Mouse (Mus musculus): Measurements from ENCODE around the gene Snx4. TPM values are rescaled to one million over a fixed set of nuclear protein-coding genes. Genes with fewer than 3 reads are reported as not detected.
A peak's percentile ranks its signal among the peaks of the same experiment; 100 is the strongest.

The Snx4 gene
- polyA plus RNA-seq, 1 experiment from 2014 or later: 73.7 TPM

DNA sequence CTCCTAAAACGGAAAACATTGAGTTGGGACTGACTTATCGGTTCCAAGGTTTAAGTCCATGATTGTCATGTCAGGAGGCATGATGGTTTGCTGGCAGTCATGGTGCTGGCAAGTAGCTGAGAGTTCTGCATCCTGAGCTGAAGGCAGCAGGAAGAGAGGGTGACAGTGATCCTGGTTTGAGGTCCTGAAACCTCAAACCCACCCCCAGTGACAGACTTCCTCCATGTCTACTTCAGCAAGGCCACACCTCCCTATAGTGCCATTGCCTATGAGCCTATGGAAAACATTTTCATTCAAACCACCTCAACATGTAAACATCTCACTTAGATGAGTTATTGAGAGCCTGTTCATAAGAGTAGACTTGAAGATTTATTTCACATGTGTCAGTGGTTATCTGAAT is 11.9 kb upstream of the Snx4 start:
- H3K4me2 ChIP-seq (ENCODE audit: low read depth, low read length, severe bottlenecking): no peak overlapping the region
- peaks cover 2% of the 10 kb centered on the region; the same call in 1 of the 2 replicates for H3K36me3 ChIP-seq (ENCODE audit: control insufficient read depth, insufficient read depth, low read length)
- no peaks in the 10 kb centered on the region for H3K4me1 ChIP-seq (replicated peaks; ENCODE audit: control insufficient read depth, insufficient read depth, low read length)
- 93% methylated on average over 2 of the region's 2 CpGs for WGBS
- H3K4me3 ChIP-seq (ENCODE audit: low read depth, low read length): no peak overlapping the region
- H3K9me3 ChIP-seq (ENCODE audit: control insufficient read depth, low read length): no peaks in the 10 kb centered on the region
- no peak for DNase-seq (ENCODE audit: low spot score)
- ATAC-seq (replicated peaks; ENCODE audit: low FRiP score): no peak
- no peaks in the 10 kb centered on the region for H3K27me3 ChIP-seq (ENCODE audit: control insufficient read depth, insufficient read depth, low read length)
- H3K27ac ChIP-seq (ENCODE audit: low read depth, low read length): no peak overlapping the region
- H3K9ac ChIP-seq (ENCODE audit: low read length): no peak overlapping the region

DNA sequence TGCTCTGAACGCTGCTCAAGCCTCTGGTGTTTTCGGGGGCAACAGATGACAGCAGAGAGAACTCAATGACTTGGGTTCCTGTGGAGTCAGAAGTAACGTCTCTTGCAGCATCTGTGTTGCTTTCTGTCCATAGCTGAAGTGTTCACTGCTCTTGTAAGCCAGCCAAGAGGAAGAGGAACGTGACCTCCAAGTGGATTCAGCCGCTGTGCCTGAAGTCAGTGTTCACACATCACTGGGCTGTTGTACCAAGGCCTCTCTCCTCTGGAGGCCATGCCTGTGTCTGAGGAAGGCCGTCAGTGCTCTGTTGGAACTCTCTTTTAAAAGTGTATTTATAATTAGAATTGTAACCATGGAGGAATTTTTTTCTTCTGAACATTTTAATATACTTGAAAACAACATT is 9.2 kb upstream of the Snx4 start:
- no peaks in the 10 kb centered on the region for H3K4me1 ChIP-seq (replicated peaks; ENCODE audit: control insufficient read depth, insufficient read depth, low read length)
- H3K4me2 ChIP-seq (ENCODE audit: low read depth, low read length, severe bottlenecking): no peak overlapping the region
- WGBS: 89% methylated on average over 6 of the region's 6 CpGs
- H3K27me3 ChIP-seq (ENCODE audit: control insufficient read depth, insufficient read depth, low read length): no peaks in the 10 kb centered on the region
- no peak overlapping the region for H3K27ac ChIP-seq (ENCODE audit: low read depth, low read length)
- ATAC-seq (replicated peaks; ENCODE audit: low FRiP score): no peak
- DNase-seq (ENCODE audit: low spot score): no peak
- H3K9me3 ChIP-seq (ENCODE audit: control insufficient read depth, low read length): no peaks in the 10 kb centered on the region
- H3K9ac ChIP-seq (ENCODE audit: low read length): no peak overlapping the region
- peaks cover 2% of the 10 kb centered on the region; the same call in 1 of the 2 replicates for H3K36me3 ChIP-seq (ENCODE audit: control insufficient read depth, insufficient read depth, low read length)
- H3K4me3 ChIP-seq (ENCODE audit: low read depth, low read length): no peak overlapping the region

DNA sequence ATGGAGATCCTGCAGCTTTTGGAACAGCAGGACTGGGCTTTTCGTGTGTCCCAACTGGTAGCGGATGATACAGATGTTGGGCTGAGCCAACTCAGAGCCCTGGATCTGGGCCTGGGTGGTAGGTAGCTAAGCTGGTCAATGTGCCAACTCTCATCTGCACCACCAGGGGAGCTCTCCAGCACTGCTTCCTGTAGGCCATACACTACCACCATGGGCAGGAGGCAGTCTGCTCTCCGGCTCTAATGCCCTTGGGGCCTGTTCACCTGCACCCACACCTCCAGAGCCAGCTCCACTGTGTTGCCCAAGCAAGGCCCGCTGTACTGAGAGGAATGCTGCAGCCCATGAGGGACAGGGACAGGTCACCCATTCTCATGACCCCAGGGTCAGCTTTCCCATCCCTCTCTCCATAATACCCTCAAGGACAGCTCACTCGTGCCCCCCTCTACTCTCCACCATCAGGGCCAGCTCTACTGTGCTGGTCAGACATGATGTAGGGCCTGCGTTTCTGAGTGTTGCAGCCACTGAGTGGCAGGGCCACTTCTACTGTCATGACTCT is 7.0 kb upstream of the Snx4 start:
- peaks cover 2% of the 10 kb centered on the region; the same call in 1 of the 2 replicates for H3K36me3 ChIP-seq (ENCODE audit: control insufficient read depth, insufficient read depth, low read length)

DNA sequence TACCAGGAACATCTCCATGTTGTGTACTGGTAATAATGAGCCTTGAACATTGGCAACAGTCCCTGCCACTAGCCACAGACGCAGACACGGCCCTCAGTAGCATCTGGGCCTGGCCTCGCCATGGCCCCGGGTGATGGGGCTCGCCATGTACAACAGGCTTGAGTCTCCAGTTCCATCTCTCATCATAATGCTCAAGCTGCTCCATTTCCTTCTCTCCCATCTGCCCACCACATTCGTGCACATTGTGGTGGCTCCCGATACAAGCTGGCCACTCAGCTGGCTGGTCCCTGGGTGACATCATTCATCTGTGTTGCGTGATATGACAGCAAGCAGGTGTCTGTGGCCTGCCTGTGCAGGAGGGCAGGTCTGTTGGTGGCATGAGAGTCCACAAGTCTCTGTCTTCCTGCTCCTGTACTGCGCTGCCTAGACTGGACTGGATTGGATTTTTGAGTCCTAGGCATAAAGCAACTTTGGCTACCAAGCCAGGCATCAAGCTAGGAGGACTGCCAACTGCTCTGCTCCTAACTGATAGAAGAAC is 6.2 kb upstream of the Snx4 start:
- no peak overlapping the region for H3K27ac ChIP-seq (ENCODE audit: low read depth, low read length)
- DNase-seq (ENCODE audit: low spot score): no peak
- H3K27me3 ChIP-seq (ENCODE audit: control insufficient read depth, insufficient read depth, low read length): no peaks in the 10 kb centered on the region
- no peak overlapping the region for H3K9ac ChIP-seq (ENCODE audit: low read length)
- no peak overlapping the region for H3K4me3 ChIP-seq (ENCODE audit: low read depth, low read length)
- 95% methylated on average over 9 of the region's 9 CpGs for WGBS
- peaks cover 2% of the 10 kb centered on the region; the same call in 1 of the 2 replicates for H3K36me3 ChIP-seq (ENCODE audit: control insufficient read depth, insufficient read depth, low read length)
- H3K4me2 ChIP-seq (ENCODE audit: low read depth, low read length, severe bottlenecking): no peak overlapping the region
- H3K4me1 ChIP-seq (replicated peaks; ENCODE audit: control insufficient read depth, insufficient read depth, low read length): no peaks in the 10 kb centered on the region
- no peaks in the 10 kb centered on the region for H3K9me3 ChIP-seq (ENCODE audit: control insufficient read depth, low read length)
- ATAC-seq (replicated peaks; ENCODE audit: low FRiP score): no peak

More for the DNA sequence above, 7.0 kb upstream of the Snx4 start:
- DNase-seq (ENCODE audit: low spot score): no peak
- 87% methylated on average over 6 of the region's 6 CpGs for WGBS
- H3K27ac ChIP-seq (ENCODE audit: low read depth, low read length): no peak overlapping the region
- no peak overlapping the region for H3K4me2 ChIP-seq (ENCODE audit: low read depth, low read length, severe bottlenecking)
- H3K4me1 ChIP-seq (replicated peaks; ENCODE audit: control insufficient read depth, insufficient read depth, low read length): no peaks in the 10 kb centered on the region
- H3K9ac ChIP-seq (ENCODE audit: low read length): no peak overlapping the region
- no peak overlapping the region for H3K4me3 ChIP-seq (ENCODE audit: low read depth, low read length)
- no peaks in the 10 kb centered on the region for H3K9me3 ChIP-seq (ENCODE audit: control insufficient read depth, low read length)
- H3K27me3 ChIP-seq (ENCODE audit: control insufficient read depth, insufficient read depth, low read length): no peaks in the 10 kb centered on the region
- no peak for ATAC-seq (replicated peaks; ENCODE audit: low FRiP score)

DNA sequence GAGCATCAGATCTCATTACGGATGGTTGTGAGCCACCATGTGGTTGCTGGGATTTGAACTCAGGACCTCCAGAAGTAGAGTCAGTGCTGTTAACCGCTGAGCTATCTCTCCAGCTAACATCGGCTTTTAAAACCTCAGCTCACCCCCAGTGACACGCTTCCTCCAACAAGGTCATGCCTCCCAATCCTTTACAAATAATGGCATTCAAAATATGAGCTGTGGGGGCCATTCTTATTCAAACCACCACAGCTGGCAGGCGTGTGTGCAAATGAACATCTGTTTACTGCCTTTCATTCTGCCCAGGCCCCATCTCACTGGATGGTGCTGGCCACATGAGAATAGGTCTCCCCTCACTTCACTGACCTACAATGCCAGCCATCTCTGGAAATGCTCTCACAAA is 4.7 kb upstream of the Snx4 start:
- whole genome bisulfite sequencing: 91% methylated on average over 5 of the region's 5 CpGs
- H3K4me1 ChIP-seq (replicated peaks; ENCODE audit: control insufficient read depth, insufficient read depth, low read length): no peaks in the 10 kb centered on the region
- H3K4me3 ChIP-seq (ENCODE audit: low read depth, low read length): no peak overlapping the region
- H3K27me3 ChIP-seq (ENCODE audit: control insufficient read depth, insufficient read depth, low read length): no peaks in the 10 kb centered on the region
- no peaks in the 10 kb centered on the region for H3K9me3 ChIP-seq (ENCODE audit: control insufficient read depth, low read length)
- no peak overlapping the region for H3K27ac ChIP-seq (ENCODE audit: low read depth, low read length)
- no peak overlapping the region for H3K9ac ChIP-seq (ENCODE audit: low read length)
- peaks cover 2% of the 10 kb centered on the region; the same call in 1 of the 2 replicates for H3K36me3 ChIP-seq (ENCODE audit: control insufficient read depth, insufficient read depth, low read length)
- no peak for DNase-seq (ENCODE audit: low spot score)
- no peak overlapping the region for H3K4me2 ChIP-seq (ENCODE audit: low read depth, low read length, severe bottlenecking)
- ATAC-seq (replicated peaks; ENCODE audit: low FRiP score): no peak

DNA sequence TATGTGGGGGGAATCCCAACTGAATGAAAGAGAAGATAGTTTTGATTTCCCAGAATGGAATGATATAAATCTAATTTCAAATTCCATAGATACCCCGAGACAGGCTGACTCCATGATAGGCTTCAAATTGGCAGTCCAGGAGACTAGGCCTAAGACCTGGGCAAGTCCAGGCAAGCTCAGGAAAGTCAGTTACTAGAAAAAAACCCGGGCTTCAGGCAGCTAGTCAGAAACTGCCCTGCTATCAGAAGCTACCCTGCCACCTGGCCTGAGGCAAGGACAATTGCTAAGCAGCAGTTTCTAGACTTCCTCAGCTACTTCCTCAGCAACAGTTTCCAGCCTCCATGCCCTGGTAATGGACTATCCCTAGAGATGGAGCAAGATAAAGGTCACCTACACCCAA is 4.2 kb upstream of the Snx4 start:
- ATAC-seq (replicated peaks; ENCODE audit: low FRiP score) (no peak), DNase-seq (ENCODE audit: low spot score) (no peak)
- H3K27me3 ChIP-seq (ENCODE audit: control insufficient read depth, insufficient read depth, low read length): no peaks in the 10 kb centered on the region
- no peak overlapping the region for H3K27ac ChIP-seq (ENCODE audit: low read depth, low read length)
- H3K4me3 ChIP-seq (ENCODE audit: low read depth, low read length): no peak overlapping the region
- H3K4me2 ChIP-seq (ENCODE audit: low read depth, low read length, severe bottlenecking): no peak overlapping the region
- 77% methylated on average over 2 of the region's 2 CpGs for WGBS
- no peaks in the 10 kb centered on the region for H3K9me3 ChIP-seq (ENCODE audit: control insufficient read depth, low read length)
- no peaks in the 10 kb centered on the region for H3K4me1 ChIP-seq (replicated peaks; ENCODE audit: control insufficient read depth, insufficient read depth, low read length)
- H3K9ac ChIP-seq (ENCODE audit: low read length): no peak overlapping the region
- H3K36me3 ChIP-seq (ENCODE audit: control insufficient read depth, insufficient read depth, low read length): peaks cover 2% of the 10 kb centered on the region; the same call in 1 of the 2 replicates

DNA sequence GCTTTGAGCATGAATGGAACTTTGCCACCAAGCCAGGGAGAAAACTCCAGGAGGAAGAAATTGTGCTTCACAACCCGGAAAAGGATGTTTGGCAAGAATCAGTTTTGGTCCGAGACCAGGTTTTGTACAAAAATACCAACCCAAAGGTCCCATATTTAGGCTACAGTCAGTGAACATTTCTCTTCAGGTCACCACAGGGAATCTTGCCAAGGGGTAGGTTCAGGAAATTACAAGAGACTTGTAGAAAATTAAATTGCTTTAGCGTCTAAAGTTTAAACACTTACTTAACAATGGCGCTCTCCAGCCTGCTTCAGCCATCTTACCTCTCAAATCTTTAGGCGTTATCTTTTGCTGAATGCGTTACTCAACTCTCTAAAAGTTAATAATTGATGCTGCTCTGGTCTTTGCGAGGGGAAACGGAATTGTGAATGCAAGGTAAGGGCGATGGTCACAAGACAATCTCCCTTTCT is 556 bp upstream of the Snx4 start:
- H3K36me3 ChIP-seq (ENCODE audit: control insufficient read depth, insufficient read depth, low read length): no peaks in the 10 kb centered on the region
- DNase-seq (ENCODE audit: low spot score): no peak
- H3K4me3 ChIP-seq (ENCODE audit: low read depth, low read length): peak overlapping the region; percentile 99
- ATAC-seq (replicated peaks; ENCODE audit: low FRiP score): no peak
- no peaks in the 10 kb centered on the region for H3K9me3 ChIP-seq (ENCODE audit: control insufficient read depth, low read length)
- H3K9ac ChIP-seq (ENCODE audit: low read length): peak overlapping the region; percentile 87
- no peaks in the 10 kb centered on the region for H3K4me1 ChIP-seq (replicated peaks; ENCODE audit: control insufficient read depth, insufficient read depth, low read length)
- WGBS: 26% methylated on average over 9 of the region's 9 CpGs
- H3K27ac ChIP-seq (ENCODE audit: low read depth, low read length): no peak overlapping the region
- no peaks in the 10 kb centered on the region for H3K27me3 ChIP-seq (ENCODE audit: control insufficient read depth, insufficient read depth, low read length)
- H3K4me2 ChIP-seq (ENCODE audit: low read depth, low read length, severe bottlenecking): peak overlapping the region; percentile 71

DNA sequence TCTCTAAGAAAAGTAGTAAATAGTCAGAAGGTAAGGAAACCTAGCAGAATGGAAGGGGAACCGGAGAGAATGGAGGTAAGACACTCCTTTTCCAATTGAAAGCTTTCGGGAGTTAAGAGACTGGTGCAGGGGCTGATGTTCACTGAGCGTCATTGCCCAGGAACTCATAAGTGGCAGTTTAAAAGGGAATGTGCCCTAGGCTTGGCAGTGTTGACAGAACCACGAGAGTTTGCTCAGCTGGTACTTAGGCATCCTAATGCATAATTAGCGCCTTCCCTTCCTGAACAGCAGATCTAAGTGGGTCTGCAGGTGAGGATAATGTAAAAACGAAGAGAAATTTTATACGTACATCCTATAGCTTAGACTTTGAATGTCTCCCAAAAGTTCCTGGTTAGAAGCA is 4.4 kb downstream of the Snx4 start:
- Histone ChIP-seq H3K27ac (ENCODE audit: low read depth, low read length) (no peak overlapping the region), H3K36me3 (ENCODE audit: control insufficient read depth, insufficient read depth, low read length) (no peaks in the 10 kb centered on the region), H3K4me3 (ENCODE audit: low read depth, low read length) (no peak overlapping the region), H3K9me3 (ENCODE audit: control insufficient read depth, low read length) (no peaks in the 10 kb centered on the region), H3K9ac (ENCODE audit: low read length) (no peak overlapping the region), H3K4me1 (replicated peaks; ENCODE audit: control insufficient read depth, insufficient read depth, low read length) (no peaks in the 10 kb centered on the region), H3K27me3 (ENCODE audit: control insufficient read depth, insufficient read depth, low read length) (no peaks in the 10 kb centered on the region), H3K4me2 (ENCODE audit: low read depth, low read length, severe bottlenecking) (no peak overlapping the region)
- no peak for DNase-seq (ENCODE audit: low spot score)
- no peak for ATAC-seq (replicated peaks; ENCODE audit: low FRiP score)
- 88% methylated on average over 7 of the region's 7 CpGs for WGBS

DNA sequence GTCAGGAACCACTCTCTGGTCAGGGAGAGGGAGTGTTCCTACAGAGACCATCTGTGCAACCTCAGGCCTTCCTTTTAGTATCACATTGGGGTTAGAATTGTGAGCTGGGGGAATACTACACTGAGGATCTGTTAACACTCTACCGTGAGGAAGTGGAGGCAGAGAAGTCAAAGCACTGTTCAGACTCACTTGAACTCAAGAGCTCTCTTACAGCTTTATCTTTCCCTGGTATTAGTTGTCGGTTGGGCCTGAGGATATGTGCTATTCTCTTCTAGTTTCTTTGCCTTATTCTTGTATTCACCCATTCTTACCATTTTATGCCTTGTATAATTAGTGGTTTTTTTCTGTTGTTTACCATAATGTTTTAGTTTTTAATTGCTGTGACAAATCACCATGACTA is 7.3 kb downstream of the Snx4 start:
- no peaks in the 10 kb centered on the region for H3K4me1 ChIP-seq (replicated peaks; ENCODE audit: control insufficient read depth, insufficient read depth, low read length)
- no peak overlapping the region for H3K4me3 ChIP-seq (ENCODE audit: low read depth, low read length)
- H3K4me2 ChIP-seq (ENCODE audit: low read depth, low read length, severe bottlenecking): no peak overlapping the region
- ATAC-seq (replicated peaks; ENCODE audit: low FRiP score): no peak
- no peaks in the 10 kb centered on the region for H3K27me3 ChIP-seq (ENCODE audit: control insufficient read depth, insufficient read depth, low read length)
- no peaks in the 10 kb centered on the region for H3K9me3 ChIP-seq (ENCODE audit: control insufficient read depth, low read length)
- H3K36me3 ChIP-seq (ENCODE audit: control insufficient read depth, insufficient read depth, low read length): no peaks in the 10 kb centered on the region
- WGBS: 89% methylated on average over 2 of the region's 2 CpGs
- H3K27ac ChIP-seq (ENCODE audit: low read depth, low read length): no peak overlapping the region
- no peak for DNase-seq (ENCODE audit: low spot score)
- no peak overlapping the region for H3K9ac ChIP-seq (ENCODE audit: low read length)

Measured in forebrain, embryonic 11.5 days (tissue).